Mouse (Mus musculus) liver, postnatal 0 days (tissue): Measurements from ENCODE around the gene Gpat2.

Experiments
- CTCF ChIP-seq: sonication (generic); IDR thresholded peaks from 2 replicates; pipeline ENCODE4 v1.5.1; 2016; ENCODE audit warnings: antibody characterized with exemption, low read depth
- EP300 ChIP-seq: IDR thresholded peaks from 2 replicates; pipeline ENCODE4 v1.6.1; 2016; ENCODE audit warnings: antibody characterized with exemption, low read depth, mild to moderate bottlenecking

- TF ChIP-seq CTCF, result no peak
- TF ChIP-seq EP300, result no peak
These were observed 10.6 kb downstream of the Gpat2 start for GRCm38 (mm10) chr2:127435554-127435953.
